Mouse (Mus musculus) cerebellum, adult 2 months (tissue): ENCODE measurements around the gene Hyou1. TPM values are rescaled to one million over a fixed set of nuclear protein-coding genes. Genes with fewer than 3 reads are reported as not detected.
A peak's percentile ranks its signal among the peaks of the same experiment; 100 is the strongest.

Experiments used
- DNase-seq, 2 experiments: peaks; one replicate each; pipeline ENCODE4 v3.0.0; 2021
- H3K27ac ChIP-seq: fragments of 200-500 bp; 2 replicates; pipeline ENCODE4 v1.5.1; 2012; ENCODE audit warnings: low read length, control low read depth, inconsistent platforms; ENCODE audit not compliant: insufficient read depth
- H3K27me3 ChIP-seq: fragments of 200-500 bp; 2 replicates; pipeline ENCODE4 v1.6.1; 2012; ENCODE audit warnings: inconsistent platforms, mild to moderate bottlenecking, low read length, moderate library complexity; ENCODE audit not compliant: control insufficient read depth, insufficient read depth
- H3K4me1 ChIP-seq: fragments of 200-500 bp; 2 replicates; pipeline ENCODE4 v1.6.1; 2011; ENCODE audit warnings: low read length; ENCODE audit not compliant: control insufficient read depth, insufficient read depth
- H3K4me3 ChIP-seq: fragments of 200-500 bp; replicated peaks from 2 replicates; pipeline ENCODE3; 2011; ENCODE audit warnings: mild to moderate bottlenecking, low read depth, low read length, control low read depth; ENCODE audit not compliant: insufficient read depth
- CTCF ChIP-seq: fragments of 200-500 bp; IDR thresholded peaks from 2 replicates; pipeline ENCODE4 v1.5.1; 2011; ENCODE audit warnings: low read depth, mild to moderate bottlenecking, control low read depth, low read length, moderate library complexity, borderline replicate concordance; ENCODE audit not compliant: insufficient read depth
- POLR2A ChIP-seq: fragments of 200-500 bp; IDR thresholded peaks from 2 replicates; pipeline ENCODE4 v1.6.1; 2011; ENCODE audit warnings: low read length, control low read depth, borderline replicate concordance; ENCODE audit not compliant: insufficient read depth
- WGBS: fragments of 180-500 bp; shearing (Covaris S2); methylation state at CpG from one replicate; pipeline ENCODE4 v1.1.7; 2018; 5-methylcytosine and 5-hydroxymethylcytosine counted together
- polyA plus RNA-seq: library from polyadenylated mRNA; depleted of rRNA; stranded (reverse); fragments of >200 nt; gene quantifications from 2 replicates; pipeline ENCODE4 v1.2.3, GENCODE M21; 2012

The Hyou1 gene
- polyA plus RNA-seq, 1 experiment, result 55.0 TPM

GRCm38 (mm10) chr9:44336964-44337363 lies 42.3 kb upstream of the Hyou1 start:
- 48% methylated on average over 3 of the region's 3 CpGs for WGBS
- TF ChIP-seq POLR2A (no peak), CTCF (no peak)
- no peak overlapping the region for H3K27ac ChIP-seq
- no peaks in the 10 kb centered on the region for H3K27me3 ChIP-seq
- peaks cover 7% of the 10 kb centered on the region; the same call in 1 of the 2 replicates for H3K4me1 ChIP-seq
- H3K4me3 ChIP-seq, result no peak overlapping the region
- no peak for DNase-seq

GRCm38 (mm10) chr9:44337436-44338169 lies 41.7 kb upstream of the Hyou1 start:
- no peak for DNase-seq
- 39% methylated on average over 9 of the region's 9 CpGs for WGBS
- TF ChIP-seq POLR2A (no peak), CTCF (no peak)

GRCm38 (mm10) chr9:44338574-44338973 lies 40.7 kb upstream of the Hyou1 start:
- no peak overlapping the region for H3K4me3 ChIP-seq
- no peaks in the 10 kb centered on the region for H3K27me3 ChIP-seq
- 76% methylated on average over 5 of the region's 5 CpGs for WGBS
- no peak for DNase-seq
- peaks cover 9% of the 10 kb centered on the region; the same call in 1 of the 2 replicates for H3K4me1 ChIP-seq
- TF ChIP-seq POLR2A, result no peak
- no peak for TF ChIP-seq CTCF
- H3K27ac ChIP-seq, result no peak overlapping the region

More at GRCm38 (mm10) chr9:44337436-44338169, 41.7 kb upstream of the Hyou1 start:
- peaks cover 9% of the 10 kb centered on the region; the same call in 1 of the 2 replicates for H3K4me1 ChIP-seq
- no peak overlapping the region for H3K4me3 ChIP-seq
- H3K27ac ChIP-seq, result no peak overlapping the region
- H3K27me3 ChIP-seq, result no peaks in the 10 kb centered on the region

- 74% methylated on average over 5 of the region's 5 CpGs for WGBS
- DNase-seq, result no peak
- TF ChIP-seq CTCF (no peak), POLR2A (no peak)
- no peak overlapping the region for H3K4me3 ChIP-seq
- no peaks in the 10 kb centered on the region for H3K27me3 ChIP-seq
- peaks cover 8% of the 10 kb centered on the region; the same call in 1 of the 2 replicates for H3K4me1 ChIP-seq
- no peak overlapping the region for H3K27ac ChIP-seq
These were observed 37.8 kb upstream of the Hyou1 start for GRCm38 (mm10) chr9:44341487-44341886.

DNA sequence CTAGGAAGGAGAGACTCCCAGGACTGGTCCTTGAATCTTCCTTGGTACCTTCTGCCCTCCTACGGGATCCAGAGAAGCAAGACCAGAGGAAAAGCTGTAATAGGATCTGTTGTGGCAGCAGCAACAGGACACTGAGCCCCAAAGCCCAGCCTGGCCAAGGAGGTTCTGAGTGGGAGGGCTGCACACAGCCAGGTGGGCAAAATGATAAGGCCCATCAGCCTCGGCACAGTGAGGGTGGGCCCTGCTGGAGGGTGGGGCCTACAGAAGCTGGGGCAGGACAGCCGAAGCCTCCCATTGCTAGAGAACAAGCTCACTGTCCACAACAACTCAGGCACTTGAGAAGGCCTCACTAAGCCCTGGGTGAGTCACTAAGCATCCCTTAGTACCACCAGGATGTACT lies 37.1 kb upstream of the Hyou1 start:
- Histone ChIP-seq H3K4me1 (peaks cover 2% of the 10 kb centered on the region; the same call in 1 of the 2 replicates), H3K4me3 (no peak overlapping the region), H3K27ac (no peak overlapping the region), H3K27me3 (no peaks in the 10 kb centered on the region)
- 73% methylated on average over 3 of the region's 3 CpGs for WGBS
- no peak for TF ChIP-seq CTCF
- no peak for TF ChIP-seq POLR2A
- no peak for DNase-seq

DNA sequence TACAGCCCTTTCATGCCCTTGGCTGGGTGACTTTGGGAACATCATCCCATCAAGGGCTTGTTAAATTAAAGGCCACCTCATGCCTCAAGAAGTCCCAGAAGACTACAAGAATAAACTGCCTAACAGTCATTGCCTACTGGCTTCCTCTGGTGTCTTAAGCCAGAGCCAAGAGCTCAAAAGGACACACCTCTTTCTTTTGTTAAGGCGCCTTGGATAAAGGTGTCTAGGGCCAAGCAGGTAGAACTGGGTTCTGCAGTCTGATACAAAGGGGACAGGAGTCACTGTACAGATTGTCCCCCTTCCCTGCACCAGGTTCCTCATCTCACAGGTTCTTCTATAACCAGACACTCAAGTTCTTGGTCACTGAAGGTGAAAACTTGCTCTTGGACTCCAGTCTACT lies 36.7 kb upstream of the Hyou1 start:
- no peak overlapping the region for H3K4me3 ChIP-seq
- H3K27ac ChIP-seq, result no peak overlapping the region
- no peaks in the 10 kb centered on the region for H3K27me3 ChIP-seq
- TF ChIP-seq CTCF (no peak), POLR2A (no peak)
- 92% methylated on average over 1 of the region's 1 CpGs for WGBS
- H3K4me1 ChIP-seq, result peaks cover 2% of the 10 kb centered on the region; the same call in 1 of the 2 replicates
- DNase-seq, result no peak

GRCm38 (mm10) chr9:44343290-44343689 lies 36.0 kb upstream of the Hyou1 start:
- H3K4me3 ChIP-seq, result peak overlapping the region; percentile 58
- no peaks in the 10 kb centered on the region for H3K27me3 ChIP-seq
- TF ChIP-seq POLR2A, result no peak
- TF ChIP-seq CTCF, result no peak
- peaks cover 2% of the 10 kb centered on the region; the same call in 1 of the 2 replicates for H3K4me1 ChIP-seq
- peak overlapping the region; percentile 42 for H3K27ac ChIP-seq
- peak in 1 of 2 experiments; percentile 30 for DNase-seq
- 6% methylated on average over 6 of the region's 6 CpGs for WGBS

DNA sequence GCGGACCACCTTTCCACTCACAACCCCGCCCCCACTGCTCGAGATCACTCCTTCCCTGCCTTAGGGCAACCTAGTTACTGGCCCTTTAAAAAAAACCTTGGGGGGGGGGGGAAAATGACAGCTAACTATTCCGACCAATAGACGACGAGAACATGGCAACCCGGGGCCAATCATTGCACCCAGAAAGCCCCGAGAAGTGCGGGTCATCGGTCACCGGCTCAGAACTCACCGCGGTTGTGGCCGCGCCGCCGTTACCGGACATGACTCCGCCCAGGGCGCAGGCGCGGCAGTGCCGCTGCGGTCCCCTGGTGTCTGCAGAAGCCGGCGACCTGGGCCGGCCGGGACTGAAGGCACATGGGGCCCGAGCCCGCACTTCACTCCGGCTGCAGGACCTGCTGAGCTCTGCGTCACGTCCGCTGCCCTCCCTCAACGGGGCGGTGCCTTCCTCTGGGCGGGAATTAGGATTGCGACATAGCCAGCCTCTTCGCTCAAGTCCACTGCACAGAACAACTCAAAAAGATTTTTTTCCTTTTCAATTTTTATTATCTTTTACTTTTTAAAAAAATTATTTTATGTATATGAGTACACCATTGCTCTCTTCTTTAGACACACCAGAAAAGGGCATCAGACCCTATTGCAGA lies 35.4 kb upstream of the Hyou1 start, which contains the start of gene Hmbs:
Hmbs (minus strand) TSS at position 448 of the 641 bp plus-strand sequence.
- peak within 1 kb of the TSS; percentile 87 for H3K27ac ChIP-seq
- H3K4me3 ChIP-seq, result peak within 1 kb of the TSS; percentile 58
- DNase-seq, result peak; percentile 90 to 93
- H3K27me3 ChIP-seq, result no peaks in the 10 kb centered on the region
- TF ChIP-seq POLR2A, result 0 out of 2 replicates have a peak, but pooled peaks have one; percentile 23
- no peak for TF ChIP-seq CTCF
- peaks cover 2% of the 10 kb centered on the region; the same call in 1 of the 2 replicates for H3K4me1 ChIP-seq
- under 1% methylated on average over 39 of the region's 39 CpGs for WGBS
